Mouse (Mus musculus) urinary bladder, postnatal 0 days (tissue): ENCODE results near the gene Ints1. TPM values are rescaled to one million over a fixed set of nuclear protein-coding genes. Genes with fewer than 3 reads are reported as not detected.

Experiments used
- microRNA-seq: library from miRNA; unstranded; fragments of <30 nt; microRNA quantifications from one replicate; pipeline ENCODE4, GENCODE M21; 2016
- polyA plus RNA-seq: library from polyadenylated mRNA; unstranded; fragments of >200 nt; fragmentation: Nextera tagmentation; extraction: Ambion mirVana; gene quantifications from 2 replicates; pipeline ENCODE4 v1.2.1, GENCODE M21; 2015

Gene Ints1
- 9.9 and 10.1 TPM in 2 replicates for polyA plus RNA-seq

DNA sequence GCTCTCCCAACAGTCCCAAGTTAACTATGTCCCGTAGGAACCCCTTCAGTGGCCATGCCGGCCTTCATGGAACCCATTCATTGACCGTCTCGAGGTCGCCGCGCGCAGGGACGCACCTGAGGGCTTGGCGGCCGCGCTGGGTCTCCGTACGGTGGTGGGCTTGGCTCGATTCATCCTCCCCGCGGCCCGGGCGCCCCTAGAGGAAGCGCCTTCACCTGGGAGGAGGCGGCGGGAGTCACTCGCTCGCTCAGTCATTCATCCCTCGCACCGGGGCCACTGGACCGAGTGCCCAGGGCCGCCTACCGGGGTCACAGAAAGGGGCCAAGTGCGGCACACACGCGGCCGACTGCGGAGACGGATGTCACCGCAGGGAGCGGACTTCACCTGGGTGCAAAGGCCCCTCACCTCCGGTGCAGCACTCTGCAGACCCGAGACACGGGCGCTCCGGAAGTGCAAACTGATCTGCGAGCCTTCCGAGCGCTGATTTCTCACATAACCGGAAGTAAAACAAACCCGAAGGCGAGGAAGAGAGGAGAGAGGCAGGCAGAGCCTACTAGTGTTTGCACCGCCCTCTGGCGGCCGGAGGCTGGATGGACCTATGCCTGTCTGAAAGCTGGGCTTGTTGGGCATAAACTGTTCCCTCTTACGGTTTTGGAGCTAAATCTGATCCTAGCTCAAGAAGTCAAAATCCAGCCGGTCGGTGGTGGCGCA is at the start of gene Ints1:
Ints1 (minus strand) TSS at position 459 of the 711 bp plus-strand sequence.

GRCm38 (mm10) chr5:139819538-139820181 is 44.2 kb upstream of the Ints1 start, which contains the start of gene Tmem184a:
Gene Tmem184a, minus strand, starts transcription at chr5:139819917.

DNA sequence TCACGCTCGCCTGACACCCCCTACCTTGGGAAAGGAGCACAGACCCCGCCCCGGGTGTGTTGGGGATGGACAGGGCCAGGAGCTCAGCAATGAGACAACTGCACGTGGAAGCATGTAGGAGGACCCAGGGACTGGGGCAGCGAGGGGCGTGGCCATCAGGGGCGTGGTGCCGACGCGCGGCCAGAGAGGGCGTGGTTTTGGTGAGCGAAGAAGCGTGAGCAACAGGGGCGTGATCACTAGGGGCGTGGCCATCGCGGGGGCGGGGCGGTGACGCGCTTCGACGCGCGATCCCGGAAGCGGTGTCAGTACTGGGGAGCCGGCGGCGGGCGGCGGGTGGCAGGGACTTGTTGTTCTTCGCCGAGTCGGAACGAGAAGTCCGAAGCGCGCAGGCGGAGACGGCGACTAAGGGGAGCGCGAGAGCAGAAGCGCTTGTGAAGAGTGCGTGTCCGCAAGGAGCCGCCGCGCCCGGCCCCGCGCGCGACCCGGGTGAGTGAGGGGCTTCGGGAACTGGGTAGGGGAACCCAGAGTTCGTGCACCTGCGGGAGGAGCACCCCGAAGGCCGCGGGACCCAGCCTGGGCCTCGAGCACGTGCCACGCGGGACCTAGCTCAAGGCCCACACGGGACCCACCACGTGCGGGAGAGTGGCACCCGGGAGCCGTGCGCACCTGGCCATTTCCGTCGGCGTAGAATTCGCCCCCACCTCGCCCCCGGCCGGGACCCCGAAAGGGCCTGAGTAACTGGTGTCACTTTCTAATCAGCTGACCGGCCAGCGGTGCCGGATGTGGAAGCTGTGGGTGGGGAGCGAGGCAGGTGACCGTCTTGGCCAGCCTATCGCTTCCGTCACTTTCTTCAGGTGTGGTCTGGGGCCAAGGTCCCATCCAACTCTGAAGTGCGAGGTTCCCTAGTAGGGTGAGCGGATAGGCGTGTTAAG is 16.0 kb upstream of the Ints1 start, which contains the start of gene Mafk:
Mafk (plus strand) TSS at position 287 of the 932 bp plus-strand sequence.

GRCm38 (mm10) chr5:139735677-139736503 is 39.6 kb downstream of the Ints1 start, which contains the start of gene Micall2:
Gene Micall2, minus strand, starts transcription at chr5:139736336.

Small RNA genes within 50 kb of the gene (microRNA-seq; reads per million reads assigned to microRNA genes)
- not detected for gene Mir7037

Other genes with a start within 250 kb of the Ints1 start
- not detected in 2 replicates for gene Uncx, start 232.2 kb downstream of the Ints1 start, polyA plus RNA-seq
- gene Micall2, start 39.3 kb downstream of the Ints1 start, polyA plus RNA-seq, result 5.1 and 6.8 TPM in 2 replicates
- gene Mafk, start 15.8 kb upstream of the Ints1 start, polyA plus RNA-seq, result 56.8 and 71.8 TPM in 2 replicates
- gene Tmem184a, start 44.2 kb upstream of the Ints1 start, polyA plus RNA-seq, result 61.7 and 63.4 TPM in 2 replicates
- gene Gm26938, start 50.7 kb upstream of the Ints1 start, polyA plus RNA-seq, result not detected in 2 replicates
- 35.5 and 40.7 TPM in 2 replicates for gene Psmg3, start 51.2 kb upstream of the Ints1 start, polyA plus RNA-seq
- gene Elfn1, start 132.3 kb upstream of the Ints1 start, polyA plus RNA-seq, result 0.37 and 0.73 TPM in 2 replicates